ENCODE assay signal across 14 mouse cellular contexts in the genomic region with DNA sequence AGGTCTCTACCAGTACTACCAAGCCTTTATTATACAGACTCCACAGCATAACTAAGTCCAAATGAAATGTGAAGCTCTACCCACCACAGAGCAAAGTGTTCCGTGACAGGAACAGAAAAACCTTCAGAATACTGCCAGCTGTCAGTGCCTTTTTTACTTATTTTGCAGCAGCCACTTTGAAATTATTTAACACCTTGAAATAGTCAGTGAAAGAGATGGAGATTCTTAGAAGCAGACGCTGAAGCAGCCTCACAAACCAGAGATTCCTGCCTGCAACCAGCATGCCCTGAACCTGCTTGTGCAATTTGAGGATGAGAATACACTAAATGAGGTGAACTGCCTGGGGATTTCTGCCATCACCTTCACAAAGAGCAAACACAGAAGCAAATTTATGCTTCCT.
"Had no signal": no experiment of that assay in that cellular context is flagged by ENCODE, and none has a peak within 500 bp of the region (broad histone marks: within the 10 kb centered on the region; RNA-seq: fewer than 3 reads in every experiment).

No protein-coding gene starts in this region.

- DNase-seq: gastrocnemius, postnatal 14 days; gastrocnemius, postnatal 36 days; heart, adult 11 months; heart, adult 2 months; heart, postnatal 14 days; heart, postnatal 36 days; kidney, adult 11 months; kidney, adult 2 months; kidney, adult 9 months; kidney, postnatal 10 days; kidney, postnatal 25 days; kidney, postnatal 4 days; liver; liver, embryonic 13.5 days had no signal
